Mouse (Mus musculus): ENCODE measurements around the gene Psd4. TPM values are rescaled to one million over a fixed set of nuclear protein-coding genes. Genes with fewer than 3 reads are reported as not detected.

Psd4 gene
- polyA plus RNA-seq (2015; fragmentation: Nextera tagmentation; extraction: Ambion mirVana): 5.4 and 5.7 TPM in 2 replicates

- ATAC-seq (ENCODE audit: insufficient number of reproducible peaks, low FRiP score, low TSS enrichment, low read depth): peak; percentile 85
- Histone ChIP-seq H3K4me3 (replicated peaks) (peak within 1 kb of the TSS; percentile 42), H3K27me3 (no peaks in the 10 kb centered on the region), H3K4me2 (replicated peaks) (peak within 1 kb of the TSS; percentile 75), H3K4me1 (peaks cover 9% of the 10 kb centered on the region), H3K27ac (replicated peaks) (peak within 1 kb of the TSS; percentile 55), H3K9me3 (replicated peaks) (no peaks in the 10 kb centered on the region), H3K9ac (0 out of 2 replicates have a peak within 1 kb of the TSS, but pooled peaks have one; percentile 18), H3K36me3 (no peaks in the 10 kb centered on the region)
- 3% methylated on average over 47 of the region's 47 CpGs for WGBS
Measured at GRCm38 (mm10) chr2:24367030-24367894, at the start of gene Psd4. TSS of gene Psd4 (plus strand) at chr2:24367580.

DNA sequence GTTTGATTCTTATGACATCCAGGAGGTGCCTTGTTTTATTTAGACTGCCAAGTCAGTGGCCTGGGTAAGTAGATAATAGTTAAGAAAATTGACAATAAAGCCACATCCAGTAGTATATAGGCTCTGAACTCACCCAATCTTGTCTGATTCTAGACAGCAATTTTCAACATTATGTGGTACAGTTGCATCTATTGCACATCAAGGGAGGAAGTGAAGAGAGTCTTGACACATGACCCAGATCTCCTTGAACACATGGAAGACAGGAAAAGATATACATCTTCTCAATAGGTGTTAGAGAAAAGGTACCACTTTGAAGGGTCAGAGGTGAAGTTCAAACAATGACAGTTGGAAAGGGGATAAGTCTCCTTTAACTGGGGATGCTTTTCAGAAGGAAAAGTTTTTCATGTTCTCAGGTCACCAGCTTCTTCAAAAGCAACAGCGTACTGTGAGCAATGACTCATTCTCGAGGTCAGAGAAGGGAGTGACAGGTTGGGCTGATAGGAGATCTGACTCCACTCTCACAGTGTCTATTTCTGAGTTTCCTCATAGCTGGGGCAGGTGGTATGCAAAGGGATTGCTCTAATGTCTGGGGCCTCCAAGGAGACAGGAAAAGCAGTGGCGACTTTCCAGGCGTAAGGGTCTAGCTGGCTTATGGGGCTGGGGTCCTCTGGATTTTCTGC lies 49.3 kb upstream of the Psd4 start:
- 76% methylated on average over 4 of the region's 4 CpGs for WGBS
- Histone ChIP-seq H3K27me3 (no peaks in the 10 kb centered on the region), H3K9me3 (replicated peaks) (no peaks in the 10 kb centered on the region), H3K4me1 (no peaks in the 10 kb centered on the region), H3K4me3 (replicated peaks) (no peak overlapping the region), H3K36me3 (no peaks in the 10 kb centered on the region), H3K27ac (replicated peaks) (no peak overlapping the region), H3K4me2 (replicated peaks) (no peak overlapping the region), H3K9ac (no peak overlapping the region)
- ATAC-seq (ENCODE audit: insufficient number of reproducible peaks, low FRiP score, low TSS enrichment, low read depth): no peak

GRCm38 (mm10) chr2:24335333-24335732 lies 32.0 kb upstream of the Psd4 start:
- no peak overlapping the region for H3K9ac ChIP-seq
- no peak overlapping the region for H3K4me3 ChIP-seq (replicated peaks)
- no peak overlapping the region for H3K27ac ChIP-seq (replicated peaks)
- no peaks in the 10 kb centered on the region for H3K36me3 ChIP-seq
- no peaks in the 10 kb centered on the region for H3K9me3 ChIP-seq (replicated peaks)
- H3K4me1 ChIP-seq: no peaks in the 10 kb centered on the region
- no peak for ATAC-seq (ENCODE audit: insufficient number of reproducible peaks, low FRiP score, low TSS enrichment, low read depth)
- H3K27me3 ChIP-seq: no peaks in the 10 kb centered on the region
- no peak overlapping the region for H3K4me2 ChIP-seq (replicated peaks)
- WGBS: 47% methylated on average over 3 of the region's 3 CpGs

DNA sequence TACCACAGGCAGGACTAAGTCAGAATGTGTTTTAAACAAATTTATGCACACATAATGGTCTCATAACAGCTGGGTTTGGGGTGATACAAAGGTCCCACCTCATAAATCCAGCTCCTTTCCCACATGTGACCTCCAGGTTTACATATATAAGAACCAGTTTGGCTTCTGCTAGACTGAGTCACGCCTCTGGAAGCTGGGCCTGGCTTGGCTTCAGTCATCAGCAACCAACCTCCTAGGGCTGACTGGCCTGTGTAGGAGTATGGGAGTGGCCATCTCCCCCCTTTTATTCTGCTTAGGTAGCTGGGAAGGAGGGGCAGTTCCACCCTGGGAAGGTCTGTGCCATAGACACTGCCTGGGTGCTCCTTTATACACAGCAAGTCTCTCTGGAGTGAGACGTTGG lies 30.8 kb upstream of the Psd4 start, which contains the start of gene Il1rn:
Gene Il1rn (plus strand): TSS at position 309 of the 400 bp plus-strand sequence.
- Histone ChIP-seq H3K27me3 (no peaks in the 10 kb centered on the region), H3K9me3 (replicated peaks) (no peaks in the 10 kb centered on the region), H3K4me1 (no peaks in the 10 kb centered on the region), H3K36me3 (no peaks in the 10 kb centered on the region), H3K4me2 (replicated peaks) (no peak within 1 kb of the TSS), H3K4me3 (replicated peaks) (no peak within 1 kb of the TSS), H3K9ac (no peak within 1 kb of the TSS), H3K27ac (replicated peaks) (no peak within 1 kb of the TSS)
- WGBS: 71% methylated on average over 2 of the region's 2 CpGs
- no peak for ATAC-seq (ENCODE audit: insufficient number of reproducible peaks, low FRiP score, low TSS enrichment, low read depth)

GRCm38 (mm10) chr2:24341395-24341885 lies 25.9 kb upstream of the Psd4 start:
- no peak overlapping the region for H3K4me3 ChIP-seq (replicated peaks)
- H3K9me3 ChIP-seq (replicated peaks): no peaks in the 10 kb centered on the region
- WGBS: 69% methylated on average over 3 of the region's 3 CpGs
- no peak overlapping the region for H3K27ac ChIP-seq (replicated peaks)
- no peak overlapping the region for H3K4me2 ChIP-seq (replicated peaks)
- H3K9ac ChIP-seq: no peak overlapping the region
- H3K27me3 ChIP-seq: no peaks in the 10 kb centered on the region
- H3K36me3 ChIP-seq: no peaks in the 10 kb centered on the region
- no peaks in the 10 kb centered on the region for H3K4me1 ChIP-seq
- no peak for ATAC-seq (ENCODE audit: insufficient number of reproducible peaks, low FRiP score, low TSS enrichment, low read depth)

GRCm38 (mm10) chr2:24344619-24345018 lies 22.8 kb upstream of the Psd4 start:
- no peaks in the 10 kb centered on the region for H3K27me3 ChIP-seq
- WGBS: 62% methylated on average over 4 of the region's 4 CpGs
- no peaks in the 10 kb centered on the region for H3K9me3 ChIP-seq (replicated peaks)
- no peaks in the 10 kb centered on the region for H3K36me3 ChIP-seq
- no peak overlapping the region for H3K4me3 ChIP-seq (replicated peaks)
- no peak for ATAC-seq (ENCODE audit: insufficient number of reproducible peaks, low FRiP score, low TSS enrichment, low read depth)
- no peak overlapping the region for H3K4me2 ChIP-seq (replicated peaks)
- H3K27ac ChIP-seq (replicated peaks): no peak overlapping the region
- H3K4me1 ChIP-seq: no peaks in the 10 kb centered on the region
- no peak overlapping the region for H3K9ac ChIP-seq

DNA sequence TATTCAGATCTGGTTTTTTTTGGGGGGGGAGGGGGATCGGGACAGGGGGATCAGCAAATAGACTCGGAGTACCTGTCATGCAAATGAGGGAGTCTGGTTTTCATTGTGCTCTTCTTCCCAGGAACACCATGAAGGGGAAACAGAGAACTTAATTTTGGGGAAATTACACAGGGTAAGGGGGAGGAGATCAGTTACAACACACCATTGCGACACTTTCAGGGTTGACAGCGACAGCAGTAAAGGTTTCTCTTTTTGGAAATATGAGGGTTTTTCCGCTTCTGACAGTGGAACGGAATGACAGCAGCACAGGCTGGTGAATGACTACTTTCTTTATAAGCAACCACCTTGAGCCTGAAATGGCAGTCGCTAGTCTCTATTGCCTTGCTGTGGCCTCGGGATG lies 22.3 kb upstream of the Psd4 start:
- no peak overlapping the region for H3K4me3 ChIP-seq (replicated peaks)
- no peak overlapping the region for H3K9ac ChIP-seq
- 62% methylated on average over 8 of the region's 8 CpGs for WGBS
- no peaks in the 10 kb centered on the region for H3K4me1 ChIP-seq
- H3K27me3 ChIP-seq: no peaks in the 10 kb centered on the region
- no peaks in the 10 kb centered on the region for H3K36me3 ChIP-seq
- H3K27ac ChIP-seq (replicated peaks): no peak overlapping the region
- H3K9me3 ChIP-seq (replicated peaks): no peaks in the 10 kb centered on the region
- no peak overlapping the region for H3K4me2 ChIP-seq (replicated peaks)
- ATAC-seq (ENCODE audit: insufficient number of reproducible peaks, low FRiP score, low TSS enrichment, low read depth): no peak

- no peak overlapping the region for H3K4me3 ChIP-seq (replicated peaks)
- ATAC-seq (ENCODE audit: insufficient number of reproducible peaks, low FRiP score, low TSS enrichment, low read depth): no peak
- no peak overlapping the region for H3K4me2 ChIP-seq (replicated peaks)
- H3K36me3 ChIP-seq: no peaks in the 10 kb centered on the region
- H3K9me3 ChIP-seq (replicated peaks): no peaks in the 10 kb centered on the region
- no peaks in the 10 kb centered on the region for H3K27me3 ChIP-seq
- WGBS: 72% methylated on average over 1 of the region's 1 CpGs
- H3K27ac ChIP-seq (replicated peaks): no peak overlapping the region
- no peaks in the 10 kb centered on the region for H3K4me1 ChIP-seq
- no peak overlapping the region for H3K9ac ChIP-seq
Measured at GRCm38 (mm10) chr2:24347926-24348325, 19.5 kb upstream of the Psd4 start.

GRCm38 (mm10) chr2:24351159-24351558 lies 16.2 kb upstream of the Psd4 start:
- Histone ChIP-seq H3K27me3 (no peaks in the 10 kb centered on the region), H3K4me2 (replicated peaks) (no peak overlapping the region), H3K4me1 (no peaks in the 10 kb centered on the region), H3K4me3 (replicated peaks) (no peak overlapping the region), H3K9me3 (replicated peaks) (no peaks in the 10 kb centered on the region), H3K9ac (no peak overlapping the region), H3K27ac (replicated peaks) (no peak overlapping the region), H3K36me3 (no peaks in the 10 kb centered on the region)
- WGBS: 68% methylated on average over 2 of the region's 2 CpGs
- ATAC-seq (ENCODE audit: insufficient number of reproducible peaks, low FRiP score, low TSS enrichment, low read depth): no peak

DNA sequence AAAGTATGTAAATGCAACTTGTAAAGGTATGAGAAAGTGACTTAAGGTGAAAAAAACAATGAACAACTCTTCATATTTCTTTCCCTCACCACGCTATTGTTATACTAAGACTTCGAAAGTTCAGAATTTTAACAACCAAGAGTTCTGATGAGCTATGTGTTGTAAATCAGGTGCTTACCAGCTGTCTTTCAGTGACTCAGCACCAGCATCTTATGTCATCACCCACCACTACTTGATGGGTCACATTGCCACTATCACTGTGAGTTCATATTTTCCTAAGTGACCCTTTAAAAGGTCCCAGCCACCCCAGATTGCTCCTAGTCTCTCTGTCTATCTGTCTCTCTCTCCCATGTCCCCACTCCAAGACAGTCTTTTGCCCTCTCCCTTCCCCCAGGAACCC lies 14.3 kb upstream of the Psd4 start:
- 92% methylated on average over 2 of the region's 2 CpGs for WGBS
- no peak for ATAC-seq (ENCODE audit: insufficient number of reproducible peaks, low FRiP score, low TSS enrichment, low read depth)

DNA sequence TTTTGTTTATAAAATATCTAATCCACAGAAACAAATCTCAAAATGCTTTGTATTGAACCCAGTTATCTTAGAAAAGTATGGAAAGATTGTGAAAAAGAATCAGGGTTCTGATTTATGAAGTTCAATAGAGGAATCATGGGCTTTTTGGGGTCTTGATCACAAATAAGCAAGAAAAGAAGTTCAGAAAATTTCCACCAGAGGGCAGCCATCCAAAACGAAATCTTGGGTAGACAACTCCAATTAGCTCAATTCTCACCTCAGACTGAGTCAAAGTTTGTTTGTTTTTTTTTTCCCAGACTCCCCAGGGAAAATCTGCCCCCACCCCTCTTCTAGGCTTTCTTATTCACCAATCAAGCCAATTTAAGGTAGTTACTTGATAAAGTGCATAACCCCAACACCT lies 9.7 kb upstream of the Psd4 start:
- 11% methylated on average over 1 of the region's 1 CpGs for WGBS
- Histone ChIP-seq H3K9me3 (replicated peaks) (no peaks in the 10 kb centered on the region), H3K4me3 (replicated peaks) (no peak overlapping the region), H3K4me2 (replicated peaks) (no peak overlapping the region), H3K27me3 (no peaks in the 10 kb centered on the region), H3K36me3 (no peaks in the 10 kb centered on the region), H3K9ac (no peak overlapping the region), H3K4me1 (no peaks in the 10 kb centered on the region), H3K27ac (replicated peaks) (no peak overlapping the region)
- ATAC-seq (ENCODE audit: insufficient number of reproducible peaks, low FRiP score, low TSS enrichment, low read depth): no peak

More for the DNA sequence above, 14.3 kb upstream of the Psd4 start:
- Histone ChIP-seq H3K4me3 (replicated peaks) (no peak overlapping the region), H3K4me1 (no peaks in the 10 kb centered on the region), H3K36me3 (no peaks in the 10 kb centered on the region), H3K9me3 (replicated peaks) (no peaks in the 10 kb centered on the region), H3K27me3 (no peaks in the 10 kb centered on the region), H3K9ac (no peak overlapping the region), H3K4me2 (replicated peaks) (no peak overlapping the region), H3K27ac (replicated peaks) (no peak overlapping the region)

Measured in embryonic facial prominence, embryonic 15.5 days (tissue).